Mouse (Mus musculus) leukemia stem cell, adult 10-12 weeks (primary cell): Measurements from ENCODE around the gene Gm13277. TPM values are rescaled to one million over a fixed set of nuclear protein-coding genes. Genes with fewer than 3 reads are reported as not detected.

ENCODE experiments used
- polyA plus RNA-seq: library from polyadenylated mRNA; stranded (reverse); fragments of >175 nt; gene quantifications from 2 replicates; pipeline ENCODE4 v1.2.3, GENCODE M21; 2012; ENCODE audit warnings: low replicate concordance

Gene Gm13277
- polyA plus RNA-seq, 1 experiment: not detected

Other genes with a start within 250 kb of the Gm13277 start
- not detected in 2 replicates for gene Ifna15, start 230.4 kb upstream of the Gm13277 start, polyA plus RNA-seq
- gene Ifna14, start 216.8 kb upstream of the Gm13277 start, polyA plus RNA-seq: not detected in 2 replicates
- gene Ifna9, start 196.2 kb upstream of the Gm13277 start, polyA plus RNA-seq: not detected in 2 replicates
- not detected in 2 replicates for gene Ifna12, start 185.3 kb upstream of the Gm13277 start, polyA plus RNA-seq
- not detected in 2 replicates for gene C87499, start 154.2 kb upstream of the Gm13277 start, polyA plus RNA-seq
- gene Ifna13, start 144.2 kb upstream of the Gm13277 start, polyA plus RNA-seq: not detected in 2 replicates
- not detected in 2 replicates for gene Ifna16, start 111.7 kb upstream of the Gm13277 start, polyA plus RNA-seq
- gene Ifna2, start 104.7 kb upstream of the Gm13277 start, polyA plus RNA-seq: not detected in 2 replicates
- not detected in 2 replicates for gene Ifnab, start 97.3 kb upstream of the Gm13277 start, polyA plus RNA-seq
- gene Gm26566, start 66.8 kb upstream of the Gm13277 start, polyA plus RNA-seq: not detected in 2 replicates
- gene Klhl9, start 66.2 kb upstream of the Gm13277 start, polyA plus RNA-seq: 5.7 and 6.4 TPM in 2 replicates
- not detected in 2 replicates for gene Gm13271, start 33.8 kb upstream of the Gm13277 start, polyA plus RNA-seq
- gene Gm13283, start 28.5 kb upstream of the Gm13277 start, polyA plus RNA-seq: not detected in 2 replicates
- gene Gm13290, start 14.8 kb upstream of the Gm13277 start, polyA plus RNA-seq: not detected in 2 replicates
- not detected in 2 replicates for gene Gm13289, start 11.7 kb upstream of the Gm13277 start, polyA plus RNA-seq
- not detected in 2 replicates for gene Gm13272, start 8.8 kb upstream of the Gm13277 start, polyA plus RNA-seq
- not detected in 2 replicates for gene Ifnz, start 6.5 kb upstream of the Gm13277 start, polyA plus RNA-seq
- gene Gm13276, start 2.9 kb upstream of the Gm13277 start, polyA plus RNA-seq: not detected in 2 replicates
- not detected in 2 replicates for gene Gm13278, start 2.9 kb downstream of the Gm13277 start, polyA plus RNA-seq
- gene Gm13275, start 5.9 kb downstream of the Gm13277 start, polyA plus RNA-seq: not detected in 2 replicates
- not detected in 2 replicates for gene Gm13279, start 8.8 kb downstream of the Gm13277 start, polyA plus RNA-seq
- not detected in 2 replicates for gene Gm13285, start 11.0 kb downstream of the Gm13277 start, polyA plus RNA-seq
- gene Gm13287, start 14.6 kb downstream of the Gm13277 start, polyA plus RNA-seq: not detected in 2 replicates
- not detected in 2 replicates for gene Gm13288, start 16.9 kb downstream of the Gm13277 start, polyA plus RNA-seq
- gene Ifna7, start 27.6 kb downstream of the Gm13277 start, polyA plus RNA-seq: not detected in 2 replicates
- gene Ifna11, start 31.3 kb downstream of the Gm13277 start, polyA plus RNA-seq: not detected in 2 replicates
- not detected in 2 replicates for gene Ifna6, start 38.8 kb downstream of the Gm13277 start, polyA plus RNA-seq
- gene Ifna5, start 46.9 kb downstream of the Gm13277 start, polyA plus RNA-seq: not detected in 2 replicates
- gene Ifna4, start 53.2 kb downstream of the Gm13277 start, polyA plus RNA-seq: not detected in 2 replicates
- not detected in 2 replicates for gene Ifna1, start 61.5 kb downstream of the Gm13277 start, polyA plus RNA-seq
- gene Ifne, start 91.6 kb downstream of the Gm13277 start, polyA plus RNA-seq: not detected in 2 replicates